Mouse (Mus musculus): ENCODE measurements around the gene Cyb5rl.

GRCm38 (mm10) chr4:107098791-107099525 lies 32.2 kb downstream of the Cyb5rl start:
- no peak for TF ChIP-seq POLR2A (IDR thresholded peaks at IDR 0.05; ENCODE audit: borderline replicate concordance, control insufficient read depth, low read depth, low read length)
- no peak for TF ChIP-seq CTCF (IDR thresholded peaks at IDR 0.05; ENCODE audit: control insufficient read depth, insufficient read depth, low read length)

Data from bone marrow, adult 2 months (tissue).